Mouse (Mus musculus) skeletal muscle tissue, adult 2 months (tissue): ENCODE data around the gene Tbck.

Experiments used
- DNase-seq: peaks from one replicate; pipeline ENCODE4 v3.0.0-alpha.2; 2012; ENCODE audit warnings: low read depth, low spot score

Gene Tbck

GRCm38 (mm10) chr3:132831179-132831873 lies 147.4 kb downstream of the Tbck start:
- no peak for DNase-seq

DNA sequence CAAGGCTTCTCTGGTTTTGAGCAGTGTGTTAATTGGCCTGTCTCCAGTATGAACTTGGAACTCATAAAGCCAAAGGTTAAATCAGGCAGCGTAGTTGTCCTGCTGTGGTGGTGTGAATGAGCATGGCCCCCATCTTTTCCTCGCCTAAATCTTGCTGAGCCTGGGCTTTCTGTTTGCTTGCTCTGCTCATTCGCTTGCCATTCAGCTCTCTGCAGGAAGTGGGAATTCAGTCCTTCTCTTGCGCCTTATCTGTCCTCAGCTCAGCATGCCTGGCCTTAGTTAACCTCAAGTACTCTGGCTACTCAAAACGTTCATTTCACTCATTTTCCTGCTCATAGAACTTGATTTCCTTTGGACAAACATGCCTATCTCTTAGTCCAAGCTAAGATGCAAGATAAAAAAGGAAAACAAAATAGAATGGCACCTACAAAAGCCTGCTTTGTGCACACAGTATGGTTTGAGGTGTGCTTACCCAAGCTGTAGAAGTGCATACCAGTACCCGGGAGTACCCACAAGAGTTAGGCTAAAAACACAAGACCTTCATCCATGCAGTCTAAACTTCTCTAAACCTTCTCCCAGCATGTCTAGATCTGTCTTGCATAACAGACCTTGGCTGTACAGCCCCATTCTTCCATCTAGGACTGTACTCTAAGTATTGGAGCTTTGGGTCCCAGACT lies 151.3 kb downstream of the Tbck start:
- DNase-seq = no peak

DNA sequence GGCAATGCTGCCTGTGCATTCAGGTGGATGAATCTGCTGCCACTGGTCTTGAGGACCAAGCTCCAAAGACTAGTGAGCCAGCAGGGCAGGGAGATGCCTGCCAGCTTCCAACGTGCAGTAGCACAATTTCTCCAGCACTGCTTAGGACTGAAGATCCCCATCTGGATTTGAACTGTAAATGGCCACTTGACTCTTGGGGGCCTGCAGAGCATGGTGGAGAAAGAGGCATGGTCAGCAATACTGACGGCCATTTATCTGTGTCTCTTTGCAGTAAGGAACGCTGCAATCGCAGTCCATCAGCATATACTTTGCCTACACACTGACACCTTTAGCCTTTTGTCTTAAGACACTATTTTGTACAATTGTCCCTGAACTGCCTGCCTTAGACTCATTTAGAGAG lies 153.2 kb downstream of the Tbck start:
- DNase-seq = no peak

- DNase-seq = no peak
These were observed 154.9 kb downstream of the Tbck start for GRCm38 (mm10) chr3:132838656-132839417.

GRCm38 (mm10) chr3:132839516-132839915 lies 155.6 kb downstream of the Tbck start:
- no peak for DNase-seq

GRCm38 (mm10) chr3:132842676-132843075 lies 158.7 kb downstream of the Tbck start:
- DNase-seq = no peak

DNA sequence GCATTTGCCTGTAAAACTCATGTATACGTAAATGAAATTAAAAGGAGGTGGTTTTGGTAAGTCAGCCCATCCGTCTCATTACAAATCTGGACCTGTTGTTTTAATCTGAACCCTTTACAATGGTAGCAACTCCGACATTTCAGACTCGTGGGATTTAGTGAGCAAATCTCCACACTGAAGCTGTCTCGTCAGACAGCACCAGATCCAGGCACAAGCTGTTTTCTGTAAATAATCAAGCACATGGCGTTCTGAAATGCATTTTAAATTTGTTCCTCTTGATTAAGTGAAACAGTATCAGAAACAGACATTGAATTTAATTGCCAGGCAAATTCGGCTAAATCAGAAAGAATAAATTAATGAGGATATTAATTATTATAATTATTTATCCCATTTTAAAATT lies 165.7 kb downstream of the Tbck start:
- no peak for DNase-seq

DNA sequence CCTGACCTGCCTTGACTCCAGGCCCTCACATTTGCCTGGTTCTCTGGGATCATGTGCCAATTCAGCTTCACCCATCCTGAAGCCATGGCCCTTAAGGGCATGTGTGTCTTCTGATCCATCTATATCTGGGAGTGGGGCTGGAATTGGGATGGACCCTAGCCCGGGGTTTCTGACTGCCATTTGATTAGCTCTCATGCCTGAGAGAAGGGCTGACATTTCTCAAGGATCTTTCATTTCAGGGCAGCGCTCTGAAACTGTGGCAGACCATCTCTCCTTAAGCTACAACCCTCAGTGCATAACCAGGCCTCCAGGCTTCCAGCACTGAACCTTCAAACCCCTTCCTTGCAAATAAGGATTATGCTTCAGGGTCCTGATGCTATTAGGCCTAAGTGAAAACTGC lies 166.5 kb downstream of the Tbck start:
- no peak for DNase-seq

- DNase-seq = no peak
These were observed 167.5 kb downstream of the Tbck start for GRCm38 (mm10) chr3:132851417-132851816.

GRCm38 (mm10) chr3:132851841-132852728 lies 168.1 kb downstream of the Tbck start:
- DNase-seq = no peak

GRCm38 (mm10) chr3:132854271-132854670 lies 170.3 kb downstream of the Tbck start:
- no peak for DNase-seq

DNA sequence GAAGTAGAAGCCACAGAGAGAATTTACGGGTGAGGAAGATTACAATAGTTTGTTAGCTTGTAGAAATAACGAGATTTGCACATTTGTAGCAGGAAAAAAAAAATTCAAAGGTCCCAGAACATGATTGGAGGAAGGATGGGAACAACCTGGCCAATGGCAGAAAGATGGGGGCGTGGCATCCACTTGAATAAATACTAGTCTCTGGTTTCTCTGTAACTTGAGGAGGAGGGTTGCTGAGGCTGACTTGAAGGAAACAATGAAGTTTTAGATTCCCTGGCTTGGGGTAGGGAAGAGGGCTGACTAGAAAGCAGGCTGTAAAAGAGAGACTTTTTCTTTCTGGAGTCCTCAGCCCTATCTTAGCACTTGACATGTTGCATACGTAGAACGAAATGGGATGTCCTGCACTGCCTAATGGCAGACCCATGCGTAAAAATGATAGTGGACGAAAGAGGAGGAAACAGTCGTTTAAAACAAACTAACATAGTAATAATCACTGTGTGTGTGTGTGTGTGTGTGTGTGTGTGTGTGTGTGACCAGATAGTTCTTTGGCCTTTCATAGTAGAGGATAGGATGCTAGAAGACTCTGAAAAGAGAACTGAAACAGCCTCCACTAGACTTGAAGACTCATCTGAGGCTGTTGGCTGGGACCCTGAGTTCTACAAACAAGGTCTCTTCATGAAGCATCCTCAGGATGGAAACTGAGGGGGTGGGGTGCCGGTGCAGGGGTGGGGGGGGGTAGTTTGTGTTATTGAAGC lies 171.7 kb downstream of the Tbck start:
- DNase-seq = no peak

GRCm38 (mm10) chr3:132856651-132857050 lies 172.7 kb downstream of the Tbck start:
- no peak for DNase-seq

DNA sequence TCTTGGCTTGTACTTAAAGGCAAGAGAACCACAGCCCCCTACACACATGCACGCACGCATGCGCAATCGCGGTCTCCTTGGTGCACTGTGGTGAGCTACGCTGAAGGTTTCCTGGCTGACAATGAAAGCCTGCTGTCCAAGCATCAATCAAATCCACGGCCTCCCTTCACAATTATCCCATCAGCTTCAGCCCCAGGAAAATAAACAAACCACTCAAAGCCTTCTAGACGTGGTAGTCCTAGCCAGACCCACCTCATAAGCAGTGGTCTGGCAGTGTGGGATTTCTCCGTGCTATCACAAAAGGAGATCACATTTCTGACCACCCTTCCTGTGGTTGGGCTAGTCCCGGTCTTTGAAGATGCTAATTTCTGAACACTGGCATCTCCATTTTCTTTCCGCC lies 174.9 kb downstream of the Tbck start:
- no peak for DNase-seq

- DNase-seq = no peak
These were observed 175.6 kb downstream of the Tbck start for GRCm38 (mm10) chr3:132859573-132859972.

GRCm38 (mm10) chr3:132860796-132861195 lies 176.9 kb downstream of the Tbck start:
- DNase-seq = no peak

DNA sequence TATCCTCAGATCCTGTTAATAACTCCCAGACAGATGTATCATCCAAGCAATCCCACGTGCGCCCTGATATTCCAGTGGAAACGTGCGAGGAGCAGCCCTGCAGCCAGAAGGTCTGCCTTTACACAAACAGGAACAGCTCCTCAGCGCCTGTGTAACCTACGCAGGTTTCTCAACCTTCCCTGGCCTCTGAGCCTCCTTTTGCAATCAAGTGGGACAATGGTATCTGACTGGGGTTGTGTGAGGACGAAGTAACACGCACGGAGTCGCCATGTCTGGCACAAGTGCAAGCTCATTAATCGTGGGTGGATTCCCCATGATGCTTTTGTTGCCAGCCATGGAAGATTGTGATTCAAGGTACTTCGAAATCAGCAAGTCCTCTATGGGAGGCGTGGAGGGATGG lies 179.9 kb downstream of the Tbck start:
- no peak for DNase-seq

DNA sequence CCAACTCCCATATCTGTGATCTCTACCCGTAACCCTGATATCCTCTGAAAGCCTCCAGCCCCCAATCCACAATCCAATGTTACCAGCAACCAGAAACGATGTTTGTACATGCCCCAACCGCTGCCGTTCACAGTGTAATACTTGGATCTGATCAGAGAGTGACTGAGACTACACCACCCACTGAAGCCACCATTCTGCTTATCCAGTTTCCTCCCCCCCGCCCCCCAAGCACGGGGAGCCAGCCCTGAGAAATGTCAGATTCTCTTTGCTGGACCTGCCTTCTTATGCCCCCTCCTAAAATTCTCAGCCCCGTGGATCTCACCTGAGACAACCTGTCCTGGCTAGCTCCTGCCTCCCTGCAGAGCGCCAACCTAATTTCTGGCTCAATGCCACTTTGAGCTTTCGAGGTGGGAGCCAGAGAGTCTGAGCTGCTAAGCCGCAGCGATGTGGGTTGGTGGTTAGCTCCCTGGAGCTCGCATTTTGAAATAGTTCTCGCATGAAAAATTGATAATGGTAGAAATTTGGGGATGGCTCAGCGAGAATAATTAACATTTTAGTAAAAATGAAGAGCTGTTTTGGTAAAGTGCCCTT lies 180.5 kb downstream of the Tbck start:
- no peak for DNase-seq

DNA sequence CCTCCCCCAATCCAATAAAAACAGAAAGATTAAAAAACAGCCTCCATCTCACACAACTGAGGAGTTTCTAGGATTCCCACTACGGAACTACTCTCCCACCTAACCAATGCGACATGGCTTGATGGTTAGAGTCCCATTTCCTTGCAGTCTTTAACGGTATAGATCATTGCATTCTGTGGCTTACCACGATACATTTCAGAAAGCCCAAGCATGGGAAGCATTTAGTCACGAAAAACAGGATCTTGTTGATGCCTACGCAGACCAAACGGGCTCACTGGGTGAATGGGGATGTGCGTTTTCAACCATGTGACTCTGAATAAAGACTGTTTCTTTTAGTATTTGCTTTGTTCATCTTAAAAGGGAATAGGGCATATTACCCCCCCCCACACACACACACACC lies 181.0 kb downstream of the Tbck start:
- DNase-seq = no peak

DNA sequence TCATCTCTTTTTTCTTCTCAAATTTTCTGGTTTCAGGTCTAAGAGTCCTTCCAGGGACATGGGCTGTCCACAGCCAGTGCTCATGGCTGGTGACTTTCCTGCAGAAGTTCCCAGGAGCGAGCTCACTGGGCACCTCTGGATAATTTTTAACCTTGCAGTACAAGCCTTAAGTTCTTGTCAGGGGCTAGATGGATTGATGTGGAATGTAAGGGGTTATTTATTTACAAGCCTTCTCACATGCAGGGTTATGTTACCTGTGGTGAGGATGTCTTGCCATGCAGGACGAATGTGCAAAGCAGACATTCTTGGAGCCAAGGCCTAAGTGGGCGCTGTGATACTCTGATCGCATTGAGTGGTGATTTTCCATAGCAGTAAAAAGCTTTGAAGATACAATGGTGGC lies 181.7 kb downstream of the Tbck start:
- DNase-seq = no peak

DNA sequence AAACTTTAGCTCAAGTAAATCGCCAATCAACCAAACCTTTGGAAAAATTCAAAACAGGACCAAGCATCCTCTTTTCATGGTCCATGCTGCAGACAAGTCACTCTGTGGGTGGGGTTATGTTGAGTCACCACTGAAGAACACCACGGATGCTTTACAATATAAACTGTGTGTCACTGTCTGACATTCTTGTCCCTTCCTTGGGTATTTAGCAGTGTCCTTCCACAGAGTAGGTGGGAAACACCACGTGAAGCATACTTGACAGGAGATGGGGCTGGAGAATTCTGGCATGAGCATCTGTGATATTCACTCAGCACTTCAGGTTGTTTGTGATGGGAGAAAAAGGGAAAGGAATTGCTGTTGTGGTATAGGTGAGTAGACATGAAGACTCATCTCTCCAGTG lies 183.0 kb downstream of the Tbck start:
- no peak for DNase-seq
